Mouse (Mus musculus) frontal cortex, adult 2 months (tissue): ENCODE measurements at regions not wholly inside any gene's neighbourhood (a gene's known extent, or its start where the extent isn't known, plus 50 kb on each side); places are given as distances from the start of the nearest gene placed in this dataset.
A peak's percentile ranks its signal among the peaks of the same experiment; 100 is the strongest.

Experiments
- DNase-seq, 2 experiments: peaks; one replicate each; pipeline ENCODE4 v3.0.0; 2022; ENCODE audit warnings: low spot score in 1 of 2; ENCODE audit errors: extremely low spot score in 1 of 2

DNA sequence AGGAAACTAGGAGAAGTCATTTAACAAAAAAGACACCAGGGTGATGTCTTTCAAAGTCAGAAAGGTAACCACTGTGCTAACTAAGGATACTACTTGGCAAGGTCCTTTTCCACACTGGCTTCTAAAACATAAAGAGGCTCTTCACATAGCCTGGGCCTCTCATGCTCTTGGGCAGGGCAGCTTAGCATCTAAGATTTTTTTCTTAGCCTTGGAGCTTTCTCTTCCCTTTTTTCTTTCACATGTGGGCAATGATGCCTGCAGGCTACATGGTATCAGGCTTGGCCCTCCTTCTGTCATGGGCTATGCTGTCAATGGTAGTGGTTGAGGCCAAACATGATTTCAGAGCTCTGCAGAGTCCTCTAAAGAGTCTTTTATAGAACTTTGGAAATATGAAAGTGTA lies 60.6 kb downstream of the Serpinb6d start:
- DNase-seq = no peak

DNA sequence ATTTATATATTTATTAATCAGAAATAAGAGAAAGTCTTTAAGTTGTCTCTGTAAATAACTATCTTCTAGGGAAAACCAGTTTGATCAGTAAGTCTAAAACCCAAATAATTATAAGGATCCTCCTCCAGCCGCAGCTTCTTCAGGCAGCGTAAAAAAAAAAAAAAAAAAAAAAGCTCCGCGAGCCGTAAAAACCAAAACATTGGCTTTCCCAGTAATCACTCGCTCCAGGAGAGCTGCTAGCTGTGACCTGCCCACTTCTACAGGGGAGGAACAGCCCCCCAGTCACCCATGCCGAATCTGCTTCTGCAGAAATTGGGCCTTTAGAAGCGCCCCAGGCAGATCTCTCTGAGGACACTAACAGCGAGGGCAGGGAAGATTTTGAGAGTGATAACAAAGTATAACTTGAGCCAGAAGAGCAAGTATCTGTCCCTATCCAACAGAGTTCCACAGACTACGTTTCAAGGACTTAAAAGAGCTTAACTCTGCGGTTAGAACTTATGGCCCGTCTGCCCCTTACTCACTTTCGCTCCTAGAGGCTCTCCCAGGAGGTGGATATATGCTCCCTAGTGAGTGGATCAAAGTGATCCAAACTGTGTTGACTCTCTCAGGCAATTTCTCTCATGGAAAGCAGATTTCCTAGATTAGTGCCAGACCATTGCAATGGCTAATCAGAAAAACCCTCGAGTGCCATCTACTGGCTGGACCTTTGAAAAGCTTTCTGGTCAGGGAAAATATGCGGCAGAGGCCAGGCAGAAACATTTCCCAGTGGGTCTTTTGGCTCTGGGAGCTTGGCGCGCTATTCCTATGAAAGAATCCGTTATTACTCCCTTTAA lies 80.7 kb downstream of the Serpinb6e start:
- peak in 1 of 2 experiments; percentile 87 for DNase-seq

- DNase-seq = no peak
These were observed 79.8 kb downstream of the Serpinb6e start for GRCm38 (mm10) chr13:33763295-33763916.
